Mouse (Mus musculus) right cerebral cortex, postnatal 14 days (tissue): ENCODE results near the gene Nucb1.
A peak's percentile ranks its signal among the peaks of the same experiment; 100 is the strongest.
"Not testable (repeated sequence)": the region's sequence is repeated elsewhere in the genome, so short reads cannot be mapped to it uniquely, and the experiment has no call there.

Experiments used
- DNase-seq: peaks from one replicate; pipeline ENCODE4 v3.0.0; 2022

Nucb1 gene

DNA sequence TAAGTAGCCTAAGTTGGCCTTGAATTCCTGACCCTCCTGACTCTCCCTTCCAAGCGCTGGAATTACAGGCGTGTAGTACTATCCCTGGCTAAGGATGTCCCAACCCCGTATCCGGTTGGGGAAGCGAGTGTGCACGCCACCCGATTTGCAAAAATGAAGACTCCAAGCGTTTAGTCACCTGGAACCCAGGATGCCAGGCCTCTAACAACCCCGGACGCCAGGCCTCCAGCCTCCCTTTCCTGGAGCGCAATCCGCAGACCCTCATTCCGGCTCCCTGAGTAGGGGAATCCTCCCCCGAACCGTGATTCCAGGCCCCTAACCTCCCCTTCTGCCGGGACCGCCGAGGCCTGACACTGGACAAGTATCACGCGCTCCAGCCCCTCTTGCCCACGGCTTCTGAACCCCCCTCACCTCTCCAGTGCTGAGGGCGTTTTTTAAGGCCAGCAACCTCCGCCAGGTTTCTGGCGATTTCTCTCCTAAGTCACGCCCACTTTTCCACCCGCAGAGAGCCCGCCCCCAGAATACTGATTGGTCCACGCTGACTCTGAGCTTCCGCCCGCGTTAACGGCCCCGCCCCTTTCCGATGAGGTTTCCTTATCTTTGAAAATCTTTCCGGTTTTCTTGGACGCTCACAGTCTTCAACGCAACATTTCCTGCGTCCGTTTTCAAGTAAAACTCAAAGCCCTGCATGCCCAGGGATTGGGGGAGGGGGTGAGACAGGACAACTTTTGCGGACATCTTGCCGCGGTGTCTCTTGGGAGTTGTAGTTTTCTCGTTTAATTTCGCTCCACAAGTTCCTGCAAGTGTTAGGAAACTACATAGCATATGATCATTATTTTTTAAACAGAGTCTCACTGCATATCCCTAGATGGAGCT, at the start of gene Nucb1:
TSS of gene Nucb1 (minus strand) at position 495 of the 876 bp plus-strand sequence.
- DNase-seq, result peak; percentile 82

DNA sequence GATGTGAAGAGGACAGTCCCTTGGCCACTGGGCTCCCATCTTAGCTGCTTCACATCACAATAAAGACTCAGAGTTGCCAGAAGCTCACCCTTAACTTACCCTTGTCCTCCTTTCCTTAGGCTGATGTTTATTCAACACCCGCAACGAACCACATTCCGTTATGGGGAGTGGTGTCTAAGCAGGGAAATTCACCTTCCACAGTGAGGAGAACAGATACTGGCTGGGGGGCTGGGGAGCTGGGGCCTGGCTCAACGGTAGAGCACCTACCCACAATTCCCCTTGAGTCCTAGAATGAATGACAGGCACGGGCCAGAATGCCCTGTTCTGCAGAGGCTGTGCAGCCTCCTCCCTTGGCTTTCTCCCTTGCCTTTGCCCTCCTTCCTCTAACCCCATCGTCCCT, 48.7 kb upstream of the Nucb1 start:
- no peak for DNase-seq

DNA sequence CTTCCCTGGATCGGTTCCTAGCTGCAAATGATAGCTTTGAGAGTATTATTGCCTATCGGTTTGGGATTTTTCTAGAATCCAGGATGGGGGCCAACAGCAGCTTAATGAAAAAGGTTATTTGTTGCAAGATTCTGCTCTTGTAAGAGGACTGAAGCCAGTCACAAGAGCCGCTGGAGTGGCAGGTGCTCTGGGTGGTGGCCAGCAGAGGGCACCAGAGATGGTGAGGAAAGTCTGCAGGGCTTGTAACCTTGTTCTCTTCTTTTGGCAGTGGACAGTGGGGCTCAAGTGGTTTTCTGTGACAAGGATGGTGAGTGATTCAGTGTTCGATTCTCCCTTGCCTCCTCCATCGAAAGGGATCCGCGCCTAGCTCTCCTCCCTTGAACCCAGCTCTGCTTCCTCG, 45.6 kb upstream of the Nucb1 start:
- DNase-seq, result peak; percentile 77

DNA sequence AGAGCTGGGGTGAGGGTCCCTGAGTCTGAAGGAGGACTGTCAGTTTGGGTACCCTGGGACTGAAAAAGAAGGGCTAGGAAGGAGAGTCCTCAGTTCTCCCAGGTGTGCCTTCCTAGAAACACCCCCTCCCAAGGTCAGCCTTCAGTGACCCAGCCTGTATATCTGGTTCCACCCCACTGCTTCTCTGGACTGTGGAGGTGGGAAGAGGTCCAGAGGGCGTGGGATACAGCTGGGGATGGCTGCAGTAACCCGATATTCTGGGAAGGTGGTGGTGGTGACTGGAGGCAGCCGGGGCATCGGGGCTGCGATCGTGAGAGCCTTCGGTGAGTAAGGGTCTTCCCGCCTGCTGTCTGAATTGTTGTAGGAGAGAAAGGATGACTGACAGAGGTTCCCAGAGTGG, 44.5 kb upstream of the Nucb1 start, which contains the start of gene Hsd17b14:
TSS of gene Hsd17b14 (plus strand) at position 150 of the 400 bp plus-strand sequence.
- no peak for DNase-seq

DNA sequence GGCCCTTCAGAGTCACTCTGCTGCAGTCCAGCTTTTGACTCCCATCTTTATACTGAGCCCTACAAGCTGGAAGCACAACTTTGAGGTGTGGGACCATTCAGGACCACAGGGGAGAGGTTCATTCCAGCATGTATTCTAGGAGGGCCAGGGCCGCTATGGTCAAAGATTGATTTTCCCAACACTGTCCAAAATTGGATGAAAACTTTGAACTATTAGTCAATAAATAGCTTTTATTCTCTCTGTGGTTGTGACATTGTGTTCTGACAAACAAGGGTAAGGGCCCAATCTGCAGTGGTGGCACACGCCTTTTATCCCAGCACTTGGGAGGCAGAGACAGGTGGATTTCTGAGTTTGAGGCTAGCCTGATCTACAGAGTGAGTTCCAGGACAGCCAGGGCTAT, 43.8 kb upstream of the Nucb1 start:
- no peak for DNase-seq

DNA sequence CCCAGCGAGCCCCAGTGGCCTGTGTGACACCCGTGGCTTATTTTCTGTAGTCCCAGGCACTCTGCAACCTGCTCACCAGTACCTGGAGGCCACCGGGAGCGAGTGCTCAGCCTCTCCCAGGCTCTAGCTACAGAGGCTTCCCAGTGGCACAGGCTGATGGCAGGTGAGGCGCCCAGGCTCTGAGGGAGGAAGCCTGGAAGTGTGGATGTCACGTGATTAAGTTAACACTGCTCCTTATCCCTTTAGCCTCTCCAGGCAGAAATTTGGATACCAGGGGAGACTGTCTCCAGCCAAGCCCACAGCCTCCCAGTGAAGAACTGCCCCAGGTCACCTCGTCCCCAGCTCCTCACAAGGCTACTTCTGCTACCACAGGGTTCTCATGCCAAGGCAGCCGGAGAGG, 43.3 kb upstream of the Nucb1 start:
- no peak for DNase-seq

- DNase-seq, result no peak
Observed at GRCm38 (mm10) chr7:45551512-45551883, 41.3 kb upstream of the Nucb1 start.

- DNase-seq, result no peak
Observed at GRCm38 (mm10) chr7:45550821-45551511, 40.8 kb upstream of the Nucb1 start.

DNA sequence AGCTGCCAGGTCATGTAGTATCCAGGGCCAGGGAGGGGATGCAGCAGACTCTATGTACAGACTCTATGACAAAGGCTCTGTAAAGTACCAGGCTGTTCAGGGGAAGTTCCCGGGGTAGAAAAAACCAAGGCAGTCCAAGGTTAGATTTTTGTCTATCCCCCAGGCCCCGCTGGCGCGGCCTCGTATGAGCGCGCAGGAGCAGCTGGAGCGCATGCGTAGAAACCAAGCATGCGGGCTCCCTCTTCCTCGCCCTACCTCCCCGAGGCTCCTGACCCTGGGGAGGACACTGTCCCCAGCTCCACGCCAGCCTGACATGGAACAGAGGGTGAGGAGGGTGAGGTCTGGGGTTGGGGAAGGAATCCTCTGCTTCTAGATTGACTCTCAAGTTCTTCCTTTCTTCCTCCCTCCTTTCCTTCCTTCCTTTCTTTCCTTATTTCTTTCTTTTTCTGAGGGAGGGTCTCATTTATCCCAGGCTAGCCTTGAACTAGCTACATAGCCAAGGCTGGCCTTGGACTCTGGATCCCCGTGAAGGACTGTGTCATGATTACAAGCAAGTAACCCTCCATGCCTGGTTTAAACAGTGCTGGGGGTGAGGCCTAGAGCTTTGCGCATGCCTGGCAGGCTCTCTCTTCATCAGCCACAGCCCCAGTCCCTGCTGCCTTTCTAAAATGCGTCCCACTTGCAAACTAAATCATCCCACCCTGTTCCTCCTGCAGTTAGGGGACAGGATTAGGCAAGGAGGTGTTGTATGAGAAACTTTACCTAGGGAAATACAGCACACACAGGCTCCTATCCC, 39.6 kb upstream of the Nucb1 start:
- DNase-seq, result no peak

DNA sequence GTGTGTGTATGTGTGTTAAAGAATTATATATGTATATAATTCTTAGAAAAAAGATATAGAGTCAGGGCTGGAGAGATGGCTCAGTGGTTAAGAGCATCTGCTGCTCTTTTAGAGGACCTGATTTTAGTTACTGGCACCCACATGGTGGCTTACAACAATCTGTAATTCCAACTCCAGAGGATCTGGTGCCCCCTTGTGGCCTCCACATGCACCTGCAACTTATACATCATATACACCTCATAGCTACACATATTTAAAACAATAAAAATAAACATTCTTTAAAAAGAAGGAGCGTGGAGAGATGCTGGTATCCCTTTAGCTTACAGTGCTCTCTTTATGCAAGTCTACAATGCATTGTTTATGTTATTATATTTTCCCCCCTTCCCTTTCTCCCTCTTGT, 34.3 kb upstream of the Nucb1 start:
- no peak for DNase-seq

- no peak for DNase-seq
Observed at GRCm38 (mm10) chr7:45540213-45540612, 30.0 kb upstream of the Nucb1 start.

GRCm38 (mm10) chr7:45539095-45539494, 28.9 kb upstream of the Nucb1 start:
- no peak for DNase-seq

- peak; percentile 42 for DNase-seq
Observed at GRCm38 (mm10) chr7:45538163-45539041, 28.2 kb upstream of the Nucb1 start.

- DNase-seq, result no peak
Observed at GRCm38 (mm10) chr7:45537602-45538001, 27.4 kb upstream of the Nucb1 start.

GRCm38 (mm10) chr7:45535676-45536075, 25.5 kb upstream of the Nucb1 start:
- DNase-seq, result no peak

DNA sequence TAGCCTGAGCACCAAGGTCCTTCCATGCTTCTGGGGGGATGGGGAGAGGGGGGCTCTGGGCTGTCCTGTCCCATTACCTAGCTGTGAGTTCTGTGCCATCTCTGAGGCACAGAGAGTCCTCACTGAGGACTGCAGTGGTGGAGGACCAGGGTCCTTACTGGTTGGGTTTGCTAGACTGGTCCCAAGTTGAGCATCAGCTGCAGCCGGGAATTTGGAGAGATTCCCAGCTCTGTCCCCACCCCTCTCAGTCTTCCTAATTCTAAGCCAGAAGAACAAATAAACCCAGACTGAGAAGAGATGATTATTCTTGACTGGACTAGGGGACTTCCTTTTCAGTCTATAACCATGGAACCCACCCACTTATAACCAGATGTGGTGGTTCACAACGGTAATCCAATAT, 20.4 kb upstream of the Nucb1 start:
- no peak for DNase-seq

GRCm38 (mm10) chr7:45529461-45529860, 19.3 kb upstream of the Nucb1 start:
- DNase-seq, result no peak

- not testable (repeated sequence) for DNase-seq
Observed at GRCm38 (mm10) chr7:45527169-45527568, 17.0 kb upstream of the Nucb1 start.

DNA sequence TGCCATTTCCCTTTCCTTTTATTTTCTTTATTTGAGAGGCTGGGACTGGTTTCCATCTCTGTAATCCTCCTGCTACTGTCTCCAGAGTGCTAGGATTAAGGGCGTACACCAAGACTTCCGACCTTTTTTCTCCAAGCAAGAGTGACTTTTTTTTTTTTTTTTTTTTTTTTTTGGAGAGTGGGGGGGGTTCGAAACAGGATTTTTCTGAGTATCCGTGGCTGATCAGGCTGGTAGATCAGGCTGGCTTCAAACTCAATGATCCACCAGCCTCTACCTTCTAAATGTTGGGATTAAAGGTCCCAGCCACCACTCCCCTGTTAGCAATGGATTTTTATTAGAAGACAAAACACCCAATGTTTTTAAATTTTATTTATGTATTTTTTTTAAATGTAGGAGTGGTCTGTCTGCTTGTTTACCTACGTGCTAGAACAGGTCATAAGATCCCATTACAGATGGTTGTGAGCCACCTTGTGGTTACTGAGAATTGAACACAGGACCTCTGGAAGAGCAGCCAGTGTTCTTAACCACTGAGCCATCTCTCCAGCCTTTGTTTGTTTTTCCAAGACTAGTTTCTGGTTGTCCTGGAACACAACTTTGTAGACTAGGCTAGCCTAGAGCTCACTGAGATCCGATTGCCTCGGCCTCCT, 16.4 kb upstream of the Nucb1 start:
- no peak for DNase-seq

GRCm38 (mm10) chr7:45525809-45526473, 15.7 kb upstream of the Nucb1 start, which contains the start of the genes Ppp1r15a and Plekha4:
Ppp1r15a (minus strand) TSS chr7:45526268.
Plekha4 (plus strand) TSS chr7:45526330.
- peak; percentile 91 for DNase-seq
